Mouse (Mus musculus) liver, embryonic 15.5 days (tissue): ENCODE results near the gene Sufu. TPM values are rescaled to one million over a fixed set of nuclear protein-coding genes. Genes with fewer than 3 reads are reported as not detected.

Experiments used
- ATAC-seq: fragments of 200-750 bp; cut with Nextera tagmentation; 2 replicates; pipeline ENCODE4 v1.8.0; 2017; ENCODE audit warnings: moderate number of reproducible peaks, mild to moderate bottlenecking, moderate library complexity; ENCODE audit not compliant: insufficient read depth
- H3K27ac ChIP-seq: fragments of 300-500 bp; sonication (generic); replicated peaks from 2 replicates; pipeline ENCODE4 v1.5.1; 2015; ENCODE audit warnings: mild to moderate bottlenecking, inconsistent platforms
- H3K27me3 ChIP-seq: fragments of 300-500 bp; sonication (generic); 2 replicates; pipeline ENCODE4 v1.6.1; 2015; ENCODE audit warnings: mild to moderate bottlenecking, inconsistent platforms
- H3K36me3 ChIP-seq: fragments of 300-500 bp; sonication (generic); replicated peaks from 2 replicates; pipeline ENCODE4 v1.6.1; 2015; ENCODE audit warnings: moderate library complexity, mild to moderate bottlenecking, inconsistent platforms
- H3K4me1 ChIP-seq: fragments of 300-500 bp; sonication (generic); replicated peaks from 2 replicates; pipeline ENCODE4 v1.6.1; 2015; ENCODE audit warnings: inconsistent platforms
- H3K4me2 ChIP-seq: fragments of 300-500 bp; sonication (generic); 2 replicates; pipeline ENCODE4 v1.6.1; 2015; ENCODE audit warnings: moderate library complexity, mild to moderate bottlenecking, inconsistent platforms
- H3K4me3 ChIP-seq: fragments of 300-500 bp; sonication (generic); replicated peaks from 2 replicates; pipeline ENCODE4 v1.5.1; 2015; ENCODE audit warnings: mild to moderate bottlenecking, inconsistent platforms
- H3K9ac ChIP-seq: fragments of 300-500 bp; sonication (generic); 2 replicates; pipeline ENCODE4 v1.6.1; 2015; ENCODE audit warnings: moderate library complexity, mild to moderate bottlenecking, inconsistent platforms
- H3K9me3 ChIP-seq: fragments of 300-500 bp; sonication (generic); replicated peaks from 2 replicates; pipeline ENCODE4 v1.6.1; 2016; ENCODE audit warnings: inconsistent platforms
- WGBS: fragments of 180-500 bp; shearing (Covaris S2); methylation state at CpG from one replicate; pipeline ENCODE4 v1.1.7; 2015; ENCODE audit warnings: mixed read lengths; ENCODE audit not compliant: insufficient replicate concordance; 5-methylcytosine and 5-hydroxymethylcytosine counted together
- polyA plus RNA-seq: library from polyadenylated mRNA; unstranded; fragments of >200 nt; fragmentation: Nextera tagmentation; extraction: Ambion mirVana; gene quantifications from 2 replicates; pipeline ENCODE4 v1.2.1, GENCODE M21; 2015

Gene Sufu
- polyA plus RNA-seq, 1 experiment from 2014 or later = 5.4 TPM

DNA sequence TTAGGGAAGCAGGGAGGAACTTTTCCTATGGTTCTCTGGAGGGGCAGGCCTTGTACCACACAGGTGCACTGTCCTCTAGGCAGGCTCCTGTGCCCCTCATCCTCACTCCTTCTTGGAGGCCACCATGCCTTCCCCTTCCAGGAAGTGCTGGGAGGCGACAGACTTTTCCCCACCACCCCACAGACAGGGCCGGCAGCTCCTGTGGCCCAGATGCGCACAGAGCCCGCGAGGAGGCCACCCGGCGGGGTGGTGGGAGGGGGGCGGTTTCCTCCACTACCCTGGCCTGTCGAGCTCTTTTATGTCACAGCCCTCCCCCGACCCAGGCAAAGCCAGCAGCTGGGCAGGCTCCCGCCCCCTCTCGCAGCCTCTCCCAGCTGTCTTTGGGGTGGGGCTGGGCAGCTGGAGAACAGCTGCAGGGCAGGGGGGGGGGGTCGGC lies 121.7 kb downstream of the Sufu start:
- no peak for ATAC-seq
- WGBS = 2% methylated on average over 13 of the region's 13 CpGs
- Histone ChIP-seq H3K9me3 (no peaks in the 10 kb centered on the region), H3K27me3 (peaks cover 9% of the 10 kb centered on the region), H3K4me3 (no peak overlapping the region), H3K4me2 (peak overlapping the region; percentile 52), H3K27ac (no peak overlapping the region), H3K9ac (no peak overlapping the region), H3K4me1 (peaks cover 45% of the 10 kb centered on the region), H3K36me3 (peaks cover 33% of the 10 kb centered on the region)

DNA sequence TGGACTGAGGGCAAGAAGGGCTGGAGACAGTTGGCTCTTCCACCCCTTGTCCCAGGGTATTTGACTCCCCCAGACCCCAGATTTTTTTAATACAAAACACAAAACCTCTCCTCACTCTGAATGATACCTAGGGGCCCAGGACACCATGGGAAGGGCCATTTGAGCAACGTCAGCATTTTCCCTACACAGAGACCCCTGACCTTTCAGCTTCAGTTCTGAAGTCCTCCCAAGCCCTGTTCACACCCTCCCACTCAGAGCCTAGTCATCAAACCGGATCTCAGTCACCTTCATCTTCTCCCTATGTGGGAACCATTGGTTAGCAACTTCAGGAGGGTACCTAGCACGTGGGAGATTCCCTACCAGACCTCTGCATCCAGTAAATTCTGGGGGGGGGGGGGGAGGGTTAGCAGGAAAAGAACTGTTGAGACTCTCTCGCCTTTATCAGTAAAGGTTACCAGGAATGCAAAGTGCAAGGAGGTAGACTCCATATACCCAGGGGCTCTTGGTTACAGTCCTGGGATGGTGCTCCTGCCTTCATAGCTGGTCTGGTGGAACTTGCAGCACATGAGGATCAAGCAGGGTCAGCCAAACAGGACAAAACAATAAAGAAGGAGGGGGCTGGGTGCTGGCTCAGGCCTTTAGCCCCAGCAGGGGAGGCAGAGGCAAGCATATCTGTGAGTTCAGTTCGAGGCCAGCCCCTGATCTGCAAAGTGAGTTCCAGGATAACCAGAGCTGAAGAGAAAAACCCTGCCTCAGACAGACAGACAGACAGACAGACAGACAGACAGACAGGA lies 122.3 kb downstream of the Sufu start:
- Histone ChIP-seq H3K4me3 (no peak overlapping the region), H3K36me3 (peaks cover 27% of the 10 kb centered on the region), H3K4me1 (peaks cover 52% of the 10 kb centered on the region), H3K4me2 (peak overlapping the region; percentile 52; the same call in 1 of the 2 replicates), H3K27ac (no peak overlapping the region), H3K9ac (no peak overlapping the region), H3K27me3 (peaks cover 16% of the 10 kb centered on the region), H3K9me3 (no peaks in the 10 kb centered on the region)
- no peak for ATAC-seq
- 11% methylated on average over 5 of the region's 5 CpGs for WGBS

DNA sequence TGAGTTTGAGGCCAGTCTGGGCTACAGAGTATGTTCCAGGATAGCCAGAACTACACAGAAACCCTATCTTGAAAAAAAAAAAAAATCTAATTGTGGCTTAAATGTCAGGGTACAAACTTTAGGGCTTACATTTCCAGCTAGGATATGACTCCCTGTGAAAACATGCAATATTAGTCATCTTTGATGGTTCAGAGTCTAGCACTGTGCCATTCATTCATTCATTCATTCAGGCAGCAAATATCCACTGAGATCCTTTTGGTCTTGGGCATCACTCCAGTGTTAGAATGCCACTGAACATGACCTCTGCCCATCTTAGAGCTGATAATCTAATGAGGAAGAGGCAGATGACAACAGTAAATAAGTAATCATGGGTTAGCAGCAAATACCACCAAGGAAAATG lies 125.0 kb downstream of the Sufu start:
- Histone ChIP-seq H3K9ac (no peak overlapping the region), H3K9me3 (no peaks in the 10 kb centered on the region), H3K4me3 (no peak overlapping the region), H3K36me3 (peaks cover 2% of the 10 kb centered on the region), H3K4me1 (peaks cover 59% of the 10 kb centered on the region), H3K27me3 (peaks cover 40% of the 10 kb centered on the region), H3K27ac (no peak overlapping the region), H3K4me2 (0 out of 2 replicates have a peak overlapping the region, but pooled peaks have one; percentile 45)
- ATAC-seq = no peak

DNA sequence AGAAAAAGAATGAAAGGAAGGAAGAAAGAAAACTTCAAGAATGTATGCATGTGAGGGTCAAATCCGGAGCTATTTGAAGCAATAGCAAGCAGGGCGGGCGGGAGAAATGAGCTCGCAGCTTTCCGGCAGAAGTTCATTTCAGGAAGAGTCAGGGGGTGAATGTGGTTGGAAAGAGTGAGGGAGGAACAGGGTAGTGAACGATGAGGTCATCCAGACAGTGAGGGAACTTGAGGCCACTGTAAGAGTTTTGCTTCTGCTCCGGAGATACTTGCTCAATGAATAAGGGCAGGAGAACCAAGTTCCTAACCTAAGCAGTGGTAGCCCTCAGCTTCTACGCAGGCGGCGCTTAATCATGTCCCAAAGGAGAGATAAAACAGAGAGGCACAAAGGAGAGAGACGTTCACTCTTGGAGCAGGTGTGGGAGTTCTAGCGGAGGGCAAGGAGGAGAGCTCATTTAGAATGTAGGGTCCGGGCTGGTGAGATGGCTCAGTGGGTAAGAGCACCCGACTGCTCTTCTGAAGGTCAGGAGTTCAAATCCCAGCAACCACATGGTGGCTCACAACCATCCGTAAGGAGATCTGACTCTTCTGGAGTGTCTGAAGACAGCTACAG lies 125.8 kb downstream of the Sufu start:
- Histone ChIP-seq H3K4me3 (no peak overlapping the region), H3K27me3 (peaks cover 46% of the 10 kb centered on the region), H3K4me1 (peaks cover 55% of the 10 kb centered on the region), H3K4me2 (peak overlapping the region; percentile 45), H3K9me3 (no peaks in the 10 kb centered on the region), H3K27ac (peak overlapping the region; percentile 45; the same call in 1 of the 2 replicates), H3K36me3 (no peaks in the 10 kb centered on the region), H3K9ac (no peak overlapping the region)
- no peak for ATAC-seq
- WGBS = 8% methylated on average over 15 of the region's 15 CpGs

DNA sequence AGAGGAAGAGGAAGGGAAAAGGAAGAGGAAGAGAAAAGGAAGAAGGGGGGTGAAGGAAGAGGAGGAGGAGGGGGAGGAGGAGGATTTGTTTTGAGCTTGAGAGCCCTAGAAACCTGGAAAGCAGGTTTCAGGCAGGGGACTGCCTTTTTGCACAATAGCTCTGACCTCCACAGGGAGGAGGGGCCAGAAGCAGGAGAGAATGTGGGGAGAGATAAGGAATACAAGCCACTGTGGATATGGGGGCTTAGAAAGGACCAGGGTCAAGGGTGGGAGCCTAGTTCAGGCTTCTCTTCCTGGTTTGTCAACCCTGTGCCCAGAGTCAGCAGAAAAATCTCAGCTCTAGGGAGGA lies 126.4 kb downstream of the Sufu start:
- Histone ChIP-seq H3K4me3 (no peak overlapping the region), H3K9ac (no peak overlapping the region), H3K27me3 (peaks cover 47% of the 10 kb centered on the region), H3K4me1 (peaks cover 53% of the 10 kb centered on the region), H3K4me2 (peak overlapping the region; percentile 47), H3K9me3 (no peaks in the 10 kb centered on the region), H3K27ac (no peak overlapping the region), H3K36me3 (no peaks in the 10 kb centered on the region)
- no peak for ATAC-seq

DNA sequence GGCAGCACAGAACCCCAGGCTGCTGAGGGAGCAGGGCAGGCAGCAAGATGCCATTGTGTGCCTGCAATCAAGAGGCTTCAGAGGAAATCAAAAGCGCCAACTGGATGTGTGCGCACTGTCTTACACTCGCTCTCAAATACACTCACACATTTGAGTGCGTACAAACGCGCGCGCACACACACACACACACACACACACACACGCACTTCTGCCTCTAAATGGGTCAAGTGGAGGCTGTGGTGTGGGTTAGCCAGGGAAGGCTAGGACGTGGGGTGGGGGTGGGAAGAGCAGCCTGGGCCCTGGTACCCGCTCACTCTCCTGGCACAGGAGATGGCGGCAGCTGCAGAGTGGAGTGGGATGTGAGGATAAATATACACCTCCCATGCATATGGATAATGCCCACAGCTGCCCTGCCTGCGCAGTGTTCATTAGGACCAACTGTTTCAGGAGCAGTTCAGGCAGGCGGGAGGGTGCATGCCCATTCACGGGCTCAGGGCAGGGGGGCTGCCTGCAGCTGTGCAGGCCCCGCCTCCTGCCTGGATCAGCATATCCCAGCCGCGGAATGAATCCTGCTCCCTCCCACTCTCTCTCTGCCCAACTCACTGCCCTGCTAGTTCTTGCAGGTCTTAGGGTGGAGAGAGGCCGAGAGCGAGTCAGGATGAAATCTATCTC lies 126.9 kb downstream of the Sufu start:
- Histone ChIP-seq H3K4me2 (peak overlapping the region; percentile 47), H3K9me3 (no peaks in the 10 kb centered on the region), H3K27ac (peak overlapping the region; percentile 38; the same call in 1 of the 2 replicates), H3K4me3 (no peak overlapping the region), H3K4me1 (peaks cover 53% of the 10 kb centered on the region), H3K9ac (no peak overlapping the region), H3K36me3 (no peaks in the 10 kb centered on the region), H3K27me3 (peaks cover 50% of the 10 kb centered on the region)
- no peak for ATAC-seq
- 21% methylated on average over 20 of the region's 20 CpGs for WGBS

DNA sequence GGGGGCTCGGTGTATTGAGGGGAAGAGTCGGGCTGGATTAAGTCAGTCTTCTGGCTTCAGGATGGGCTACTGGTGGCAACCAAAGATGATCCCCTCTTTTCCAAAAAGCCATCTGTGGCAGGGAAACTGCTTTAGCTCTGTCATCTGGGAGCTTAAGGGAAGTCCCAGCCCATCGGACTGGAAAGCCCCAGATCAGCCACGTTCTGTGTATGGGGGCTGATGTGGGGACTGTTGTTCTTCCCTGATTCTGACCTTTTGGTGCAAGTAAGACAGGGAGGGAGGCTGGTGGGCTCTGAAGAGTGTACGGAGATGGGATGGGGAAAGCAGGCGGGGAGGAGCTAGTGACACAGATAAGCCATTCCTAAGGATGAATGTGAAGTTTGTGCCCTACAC lies 127.5 kb downstream of the Sufu start:
- Histone ChIP-seq H3K27ac (peak overlapping the region; percentile 38), H3K9me3 (no peaks in the 10 kb centered on the region), H3K27me3 (peaks cover 56% of the 10 kb centered on the region), H3K4me1 (peaks cover 53% of the 10 kb centered on the region), H3K9ac (no peak overlapping the region), H3K4me2 (peak overlapping the region; percentile 47), H3K36me3 (no peaks in the 10 kb centered on the region), H3K4me3 (no peak overlapping the region)
- 19% methylated on average over 6 of the region's 6 CpGs for WGBS
- no peak for ATAC-seq

DNA sequence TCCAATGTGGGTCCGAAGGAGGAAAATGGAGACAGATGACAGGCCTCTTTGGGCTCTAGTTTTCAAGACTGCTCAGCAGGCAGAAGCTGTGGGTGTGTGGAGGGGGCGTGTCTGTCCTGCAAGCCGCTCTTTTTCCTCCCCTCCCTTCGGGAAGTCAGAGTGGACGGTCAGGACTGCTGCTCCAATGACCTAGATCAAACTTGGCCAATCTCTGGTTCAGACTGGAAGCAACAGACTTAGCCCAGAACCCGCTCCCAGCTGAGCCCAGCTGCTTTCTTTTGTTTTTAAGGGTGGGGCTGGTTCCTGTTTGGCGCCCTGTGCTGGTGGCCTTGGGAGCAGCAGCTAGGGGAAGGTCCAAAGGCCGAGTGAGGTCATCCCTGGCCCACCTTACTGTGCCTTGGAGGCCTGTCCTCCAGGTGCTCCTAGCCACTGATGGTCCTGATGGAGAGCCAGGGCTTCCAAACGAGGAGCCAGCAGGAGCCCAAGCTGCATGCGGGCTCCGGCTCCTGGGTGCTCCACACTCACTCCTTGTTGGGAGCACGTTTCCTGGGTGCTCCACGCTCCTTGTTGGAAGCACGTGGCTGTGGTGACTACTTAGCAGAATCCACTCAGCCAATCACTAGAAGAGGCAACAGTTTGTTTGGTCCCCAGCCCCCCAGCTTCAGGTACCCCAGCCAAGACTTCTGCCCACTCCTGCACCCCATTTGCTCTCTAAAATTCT lies 128.1 kb downstream of the Sufu start:
- Histone ChIP-seq H3K4me2 (peak overlapping the region; percentile 47), H3K36me3 (no peaks in the 10 kb centered on the region), H3K9ac (no peak overlapping the region), H3K4me3 (peak overlapping the region; percentile 15; the same call in 1 of the 2 replicates), H3K27ac (peak overlapping the region; percentile 38; the same call in 1 of the 2 replicates), H3K9me3 (no peaks in the 10 kb centered on the region), H3K27me3 (peaks cover 62% of the 10 kb centered on the region), H3K4me1 (peaks cover 56% of the 10 kb centered on the region)
- WGBS = 32% methylated on average over 14 of the region's 14 CpGs
- peak; percentile 20; the same call in 1 of the 2 replicates for ATAC-seq

DNA sequence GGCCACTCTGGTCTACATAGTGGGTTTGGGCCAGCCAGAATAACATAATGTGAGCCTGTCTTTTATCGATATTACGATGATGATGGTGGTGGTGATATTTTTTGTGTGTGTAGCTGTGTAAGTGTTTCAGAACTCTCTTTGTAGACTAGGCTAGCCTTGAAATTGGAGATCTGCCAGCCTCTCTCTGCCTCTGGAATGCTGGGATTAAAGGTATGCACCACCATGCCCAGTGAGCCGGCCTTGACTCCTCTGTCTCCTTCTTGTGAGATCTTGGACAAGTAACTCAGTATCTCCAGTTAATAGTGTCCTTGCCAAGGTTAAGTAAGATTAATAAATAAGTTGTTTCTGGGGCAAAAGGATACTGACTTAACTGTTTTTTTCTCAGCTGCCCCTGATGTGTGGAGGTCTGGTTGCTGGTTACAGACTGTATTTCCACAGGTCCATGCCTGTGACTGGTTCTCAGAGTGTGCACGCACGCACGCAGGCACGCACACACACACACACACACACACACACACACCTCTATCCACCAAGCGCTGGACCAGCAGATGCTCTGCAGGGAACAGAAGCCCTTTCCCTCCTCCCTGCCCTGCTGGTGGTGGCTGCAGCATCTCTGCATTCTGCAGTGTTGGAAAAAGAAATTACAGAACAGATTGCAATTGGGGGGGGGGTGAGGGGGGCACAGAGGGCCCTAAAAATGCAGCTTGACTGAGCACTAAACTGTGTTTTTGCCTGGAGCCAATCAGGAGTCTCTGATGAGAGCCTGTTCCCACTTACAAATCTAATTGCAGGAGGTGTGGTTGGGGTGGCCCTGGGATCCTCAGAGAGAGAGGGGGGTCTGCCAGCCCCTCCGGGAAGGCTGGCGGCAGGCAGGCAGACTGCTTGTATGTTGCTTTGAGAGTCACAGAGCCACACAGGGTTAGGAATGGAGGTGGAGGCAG lies 129.3 kb downstream of the Sufu start:
- peaks cover 70% of the 10 kb centered on the region for H3K27me3 ChIP-seq
- H3K36me3 ChIP-seq = no peaks in the 10 kb centered on the region
- WGBS = 75% methylated on average over 10 of the region's 10 CpGs
- ATAC-seq = no peak
- H3K4me2 ChIP-seq = no peak overlapping the region
- H3K27ac ChIP-seq = no peak overlapping the region
- H3K4me3 ChIP-seq = no peak overlapping the region
- no peak overlapping the region for H3K9ac ChIP-seq
- no peaks in the 10 kb centered on the region for H3K9me3 ChIP-seq
- peaks cover 68% of the 10 kb centered on the region for H3K4me1 ChIP-seq
